Mouse (Mus musculus) lung, adult 2 months (tissue): ENCODE results near the gene Pum3.

ENCODE experiments used
- CTCF ChIP-seq: fragments of 200-500 bp; IDR thresholded peaks from 2 replicates; pipeline ENCODE4 v1.5.1; 2011; ENCODE audit warnings: mild to moderate bottlenecking, low read length, control low read depth; ENCODE audit not compliant: insufficient read depth
- POLR2A ChIP-seq: fragments of 200-500 bp; IDR thresholded peaks from 2 replicates; pipeline ENCODE4 v1.6.1; 2011; ENCODE audit warnings: low read depth, mild to moderate bottlenecking, control low read depth, low read length, borderline replicate concordance; ENCODE audit errors: extremely low read depth

DNA sequence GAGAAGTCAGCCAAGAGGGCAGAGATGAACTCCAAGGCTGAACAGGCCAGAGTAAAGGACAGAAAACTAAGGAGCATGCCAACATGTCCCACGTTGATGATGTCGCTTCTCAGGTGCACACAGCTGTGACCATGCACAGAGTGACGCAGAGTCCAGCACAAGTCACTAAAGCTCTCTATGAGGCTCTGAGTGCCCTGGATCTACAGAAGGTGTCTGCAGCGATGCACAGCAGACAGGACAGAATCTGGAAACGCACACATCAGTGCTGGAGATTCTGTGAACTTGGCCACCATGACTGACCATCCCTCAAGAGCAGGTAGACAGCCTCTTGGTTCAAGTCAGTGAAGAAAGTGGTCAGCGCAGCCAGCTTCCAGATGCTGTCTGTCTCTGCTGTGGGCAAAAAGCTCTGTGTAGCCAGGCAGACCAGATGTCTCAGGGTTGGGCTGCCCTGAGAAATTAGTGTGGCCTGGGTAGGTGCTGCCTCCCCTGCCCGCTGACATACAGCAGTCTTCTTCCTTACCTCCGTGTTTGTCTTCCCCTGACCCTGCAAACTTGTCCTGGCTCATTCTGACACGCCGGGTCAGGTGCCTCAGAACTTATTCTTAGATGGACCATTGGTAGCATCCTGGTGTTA lies 63.4 kb downstream of the Pum3 start:
- no peak for TF ChIP-seq CTCF
- no peak for TF ChIP-seq POLR2A
